Comparison of ENCODE assay signal across 8 mouse cellular contexts in the genomic region with DNA sequence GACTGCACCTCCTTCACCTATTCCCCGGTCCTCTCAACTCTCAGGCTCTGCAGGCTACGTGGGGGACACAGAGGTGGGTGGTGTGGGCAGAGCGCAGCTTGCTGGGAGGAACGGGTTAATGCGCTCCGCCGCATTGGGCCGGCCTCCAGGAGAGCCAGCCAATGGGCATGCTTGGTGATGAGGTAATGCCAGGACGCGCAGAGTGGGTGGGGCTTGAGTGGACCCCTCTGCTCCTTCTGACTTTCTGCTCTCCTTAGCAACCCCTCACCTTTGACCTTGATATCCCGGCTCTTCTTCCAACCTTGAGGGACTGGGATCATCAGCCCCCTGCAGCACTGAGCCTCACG.
DNase-seq lines count a peak whose midpoint lies in the region; ATAC-seq and TF ChIP-seq lines count a peak whose summit lies in the region.

No protein-coding gene starts in this region.

- H3K4me2 ChIP-seq in heart, embryonic 12.5 days: peak overlapping the region; percentile 66
- peak overlapping the region; percentile 63 for H3K4me2 ChIP-seq in kidney, embryonic 16.5 days (replicated peaks; ENCODE audit: low read depth, low read length)
- peak overlapping the region; percentile 51 for H3K4me2 ChIP-seq in midbrain, postnatal 0 days (ENCODE audit: low read depth, low read length, poor library complexity, severe bottlenecking)
- H3K4me2 ChIP-seq in stomach, postnatal 0 days (replicated peaks; ENCODE audit: low read depth): peak overlapping the region; percentile 60

- peaks cover 47% of the 10 kb centered on the region for H3K4me1 ChIP-seq in embryonic fibroblast, embryonic 13.5 days (ENCODE audit: control insufficient read depth, insufficient read depth, low read length)
- H3K4me1 ChIP-seq in heart, embryonic 12.5 days (replicated peaks): peaks cover 79% of the 10 kb centered on the region
- peaks cover 85% of the 10 kb centered on the region for H3K4me1 ChIP-seq in kidney, embryonic 16.5 days (ENCODE audit: insufficient read depth, low read length)
- peaks cover 49% of the 10 kb centered on the region for H3K4me1 ChIP-seq in midbrain, postnatal 0 days (ENCODE audit: insufficient read depth, low read length)
- H3K4me1 ChIP-seq in stomach, postnatal 0 days (replicated peaks; ENCODE audit: control insufficient read depth, insufficient read depth): peaks cover 33% of the 10 kb centered on the region

- WGBS in heart, embryonic 12.5 days: 1% methylated on average over 12 of the region's 12 CpGs
- 2% methylated on average over 12 of the region's 12 CpGs for WGBS in kidney, embryonic 16.5 days
- under 1% methylated on average over 12 of the region's 12 CpGs for WGBS in midbrain, postnatal 0 days
- WGBS in stomach, postnatal 0 days: 1% methylated on average over 12 of the region's 12 CpGs

- H3K27me3 ChIP-seq in heart, embryonic 12.5 days (replicated peaks): no peaks in the 10 kb centered on the region
- no peaks in the 10 kb centered on the region for H3K27me3 ChIP-seq in kidney, embryonic 16.5 days (ENCODE audit: insufficient read depth, low read length)
- H3K27me3 ChIP-seq in midbrain, postnatal 0 days (ENCODE audit: insufficient read depth, low read length): no peaks in the 10 kb centered on the region
- H3K27me3 ChIP-seq in stomach, postnatal 0 days (ENCODE audit: control insufficient read depth, insufficient read depth, low read length): no peaks in the 10 kb centered on the region

- H3K27ac ChIP-seq in embryonic fibroblast, embryonic 13.5 days (ENCODE audit: insufficient read depth, low read length): peak overlapping the region; percentile 99
- H3K27ac ChIP-seq in heart, embryonic 12.5 days (ENCODE audit: poor library complexity, severe bottlenecking): peak overlapping the region; percentile 100
- peak overlapping the region; percentile 100 for H3K27ac ChIP-seq in kidney, embryonic 16.5 days (ENCODE audit: low read length)
- H3K27ac ChIP-seq in midbrain, postnatal 0 days (ENCODE audit: low read depth, low read length): peak overlapping the region; percentile 95
- H3K27ac ChIP-seq in stomach, postnatal 0 days (replicated peaks): peak overlapping the region; percentile 98

- H3K36me3 ChIP-seq in heart, embryonic 12.5 days: no peaks in the 10 kb centered on the region
- no peaks in the 10 kb centered on the region for H3K36me3 ChIP-seq in kidney, embryonic 16.5 days (ENCODE audit: insufficient read depth, low read length)
- no peaks in the 10 kb centered on the region for H3K36me3 ChIP-seq in midbrain, postnatal 0 days (ENCODE audit: insufficient read depth, low read length)
- no peaks in the 10 kb centered on the region for H3K36me3 ChIP-seq in stomach, postnatal 0 days (ENCODE audit: control insufficient read depth, insufficient read depth, low read length)

- no peak for TF ChIP-seq POLR2A in embryonic fibroblast, embryonic 13.5 days (IDR thresholded peaks at IDR 0.05; ENCODE audit: low read depth, low read length)

- H3K9ac ChIP-seq in heart, embryonic 12.5 days: peak overlapping the region; percentile 82
- H3K9ac ChIP-seq in kidney, embryonic 16.5 days (replicated peaks; ENCODE audit: low read length): peak overlapping the region; percentile 80
- peak overlapping the region; percentile 60; the same call in 1 of the 2 replicates for H3K9ac ChIP-seq in midbrain, postnatal 0 days (replicated peaks; ENCODE audit: low read length, poor library complexity, severe bottlenecking)
- H3K9ac ChIP-seq in stomach, postnatal 0 days (ENCODE audit: low read length): peak overlapping the region; percentile 63

- no peak for TF ChIP-seq CTCF in embryonic fibroblast, embryonic 13.5 days (IDR thresholded peaks at IDR 0.05; ENCODE audit: borderline replicate concordance, insufficient read depth, low read length)
- no peak for TF ChIP-seq CTCF in midbrain, postnatal 0 days (IDR thresholded peaks at IDR 0.05)
- TF ChIP-seq CTCF in stomach, postnatal 0 days (IDR thresholded peaks at IDR 0.05; ENCODE audit: low read depth): peak; percentile 28; the same call in 1 of the 2 replicates

- H3K9me3 ChIP-seq in heart, embryonic 12.5 days (replicated peaks): no peaks in the 10 kb centered on the region
- H3K9me3 ChIP-seq in kidney, embryonic 16.5 days (ENCODE audit: low read length): no peaks in the 10 kb centered on the region
- H3K9me3 ChIP-seq in midbrain, postnatal 0 days (ENCODE audit: low read length): no peaks in the 10 kb centered on the region
- no peaks in the 10 kb centered on the region for H3K9me3 ChIP-seq in stomach, postnatal 0 days (ENCODE audit: control insufficient read depth, low read length)

- ATAC-seq in heart, embryonic 12.5 days (ENCODE audit: insufficient number of reproducible peaks, low FRiP score): peak; percentile 79
- peak; percentile 71 for ATAC-seq in kidney, embryonic 16.5 days (ENCODE audit: low FRiP score, low TSS enrichment)
- ATAC-seq in midbrain, postnatal 0 days (ENCODE audit: low FRiP score): peak; percentile 85
- peak; percentile 64 for ATAC-seq in stomach, postnatal 0 days (ENCODE audit: low FRiP score, low TSS enrichment)

- peak; percentile 86 for DNase-seq in CD4-positive, CD25-positive, alpha-beta regulatory T cell, adult 2 months (ENCODE audit: low read depth, low spot score)
- peak; percentile 97 for DNase-seq in brain, adult 2 months (ENCODE audit: low read depth, low spot score)
- DNase-seq in liver: peak; percentile 81
- DNase-seq in midbrain, postnatal 0 days (ENCODE audit: low spot score): peak; percentile 95
- peak; percentile 90 for DNase-seq in stomach, postnatal 0 days (ENCODE audit: low spot score)

- no peak overlapping the region for H3K4me3 ChIP-seq in embryonic fibroblast, embryonic 13.5 days (ENCODE audit: insufficient read depth, low read length)
- peak overlapping the region; percentile 27 for H3K4me3 ChIP-seq in heart, embryonic 12.5 days
- H3K4me3 ChIP-seq in kidney, embryonic 16.5 days (ENCODE audit: low read length): peak overlapping the region; percentile 39
- H3K4me3 ChIP-seq in midbrain, postnatal 0 days (ENCODE audit: low read depth, low read length): no peak overlapping the region
- H3K4me3 ChIP-seq in stomach, postnatal 0 days (ENCODE audit: low read depth, low read length): peak overlapping the region; percentile 28; the same call in 1 of the 2 replicates

- TF ChIP-seq EP300 in stomach, postnatal 0 days (optimal IDR thresholded peaks at IDR 0.05): no peak

Comparison
In these comparisons a context has a peak if more than half of its experiments do, and no peak if none do; other contexts are left out.
1. H3K4me3 ChIP-seq: peak in heart, embryonic 12.5 days (single experiment), kidney, embryonic 16.5 days (single experiment) and stomach, postnatal 0 days (single experiment); none in embryonic fibroblast, embryonic 13.5 days (single experiment) and midbrain, postnatal 0 days (single experiment).
2. Peak in every context shown above with its lines, with median percentiles within 50 percentile points of each other: DNase-seq, H3K27ac ChIP-seq, ATAC-seq, H3K4me2 ChIP-seq and H3K9ac ChIP-seq.